Mouse (Mus musculus): Measurements from ENCODE around the gene Gdf10. TPM values are rescaled to one million over a fixed set of nuclear protein-coding genes. Genes with fewer than 3 reads are reported as not detected.

The Gdf10 gene
- polyA plus RNA-seq, 1 experiment from 2014 or later = 8.0 TPM

Other genes with a start within 250 kb of the Gdf10 start
- gene Gdf2, start 17.5 kb downstream of the Gdf10 start, polyA plus RNA-seq (2014; fragmentation: Nextera tagmentation; extraction: Ambion mirVana) = 0.08 TPM in 1 of 2 replicates, not detected in the other
- gene Rbp3, start 30.4 kb downstream of the Gdf10 start, polyA plus RNA-seq (2014; fragmentation: Nextera tagmentation; extraction: Ambion mirVana) = not detected in 2 replicates
- 0.78 and 0.85 TPM in 2 replicates for gene Zfp488, start 55.2 kb downstream of the Gdf10 start, polyA plus RNA-seq (2014; fragmentation: Nextera tagmentation; extraction: Ambion mirVana)
- not detected in 2 replicates for gene Gm30083, start 91.6 kb downstream of the Gdf10 start, polyA plus RNA-seq (2014; fragmentation: Nextera tagmentation; extraction: Ambion mirVana)
- gene Gm5460, start 93.2 kb downstream of the Gdf10 start, polyA plus RNA-seq (2014; fragmentation: Nextera tagmentation; extraction: Ambion mirVana) = not detected in 2 replicates
- gene Antxrl, start 129.1 kb downstream of the Gdf10 start, polyA plus RNA-seq (2014; fragmentation: Nextera tagmentation; extraction: Ambion mirVana) = not detected in 2 replicates
- 0.16 TPM in 1 of 2 replicates, not detected in the other for gene Anxa8, start 162.4 kb downstream of the Gdf10 start, polyA plus RNA-seq (2014; fragmentation: Nextera tagmentation; extraction: Ambion mirVana)
- gene A630023A22Rik, start 179.2 kb downstream of the Gdf10 start, polyA plus RNA-seq (2014; fragmentation: Nextera tagmentation; extraction: Ambion mirVana) = not detected in 2 replicates
- 0.13 and 0.14 TPM in 2 replicates for gene Npy4r, start 228.9 kb downstream of the Gdf10 start, polyA plus RNA-seq (2014; fragmentation: Nextera tagmentation; extraction: Ambion mirVana)